Mouse (Mus musculus) heart, postnatal 0 days (tissue): ENCODE data around the gene Tnfrsf21.

Experiments used
- CTCF ChIP-seq: IDR thresholded peaks from 2 replicates; pipeline ENCODE4 v1.5.1; 2016; ENCODE audit warnings: antibody characterized with exemption, control low read depth, low read depth
- EP300 ChIP-seq: IDR thresholded peaks from 2 replicates; pipeline ENCODE4 v1.6.1; 2016; ENCODE audit warnings: antibody characterized with exemption, low read depth

DNA sequence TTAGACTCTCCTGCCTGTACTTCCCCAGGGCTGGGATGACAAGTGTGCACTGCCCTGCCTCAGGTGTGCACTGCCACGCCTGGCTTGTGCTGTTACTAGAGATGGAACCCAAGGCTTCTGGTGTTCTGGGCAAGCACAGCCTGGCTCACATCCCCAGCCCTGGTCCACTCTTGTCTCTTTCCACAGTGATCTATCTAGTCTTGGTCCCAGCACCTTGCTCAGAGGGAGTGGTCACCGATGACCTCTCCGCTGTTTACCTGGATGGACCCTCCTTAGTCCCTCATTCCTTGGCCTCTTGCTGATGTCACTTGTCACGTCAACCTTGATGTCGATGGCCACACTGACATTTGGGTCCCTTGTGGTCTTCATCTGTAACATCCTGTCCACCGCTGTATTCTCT is 98.6 kb downstream of the Tnfrsf21 start:
- TF ChIP-seq CTCF (no peak), EP300 (no peak)
